Mouse (Mus musculus) effector memory CD4-positive, alpha-beta T cell, adult 7 months (primary cell): Measurements from ENCODE around the gene 2900011O08Rik. TPM values are rescaled to one million over a fixed set of nuclear protein-coding genes. Genes with fewer than 3 reads are reported as not detected.

Source experiments
- polyA plus RNA-seq: library from polyadenylated mRNA; unstranded; fragments of 100-300 nt; shearing (Covaris generic); gene quantifications from one replicate; pipeline ENCODE4 v1.2.1, GENCODE M21; 2017

Gene 2900011O08Rik
- polyA plus RNA-seq, result 0.67 TPM

GRCm38 (mm10) chr16:13986574-13987478, at the start of gene 2900011O08Rik, which contains the start of gene Ifitm7:
Gene 2900011O08Rik (plus strand): TSS chr16:13986604.
Gene Ifitm7 (minus strand): TSS chr16:13986888.

Other genes starting within 250 kb of the 2900011O08Rik start
- gene Rrn3, start 205.9 kb upstream of the 2900011O08Rik start, polyA plus RNA-seq, result 41.4 TPM
- 99.5 TPM for gene Ntan1, start 167.8 kb upstream of the 2900011O08Rik start, polyA plus RNA-seq
- 46.6 TPM for gene Pdxdc1, start 83.5 kb upstream of the 2900011O08Rik start, polyA plus RNA-seq
- gene Mpv17l, start 83.4 kb upstream of the 2900011O08Rik start, polyA plus RNA-seq, result 2.6 TPM
- not detected for gene Ifitm7, start 284 bp downstream of the 2900011O08Rik start, polyA plus RNA-seq
- gene Nde1, start 176.7 kb downstream of the 2900011O08Rik start, polyA plus RNA-seq, result 57.8 TPM
- gene Marf1, start 176.7 kb downstream of the 2900011O08Rik start, polyA plus RNA-seq, result 3.7 TPM